Mouse (Mus musculus) left cerebral cortex, postnatal 14 days (tissue): ENCODE data around the gene Olfr57. TPM values are rescaled to one million over a fixed set of nuclear protein-coding genes. Genes with fewer than 3 reads are reported as not detected.
"Not testable (repeated sequence)": the region's sequence is repeated elsewhere in the genome, so short reads cannot be mapped to it uniquely, and the experiment has no call there.

Experiments
- DNase-seq, 2 experiments: peaks; one replicate each; pipeline ENCODE4 v3.0.0; 2021 to 2022; ENCODE audit warnings: low spot score in 2 of 2, mixed read lengths in 1 of 2
- intact Hi-C: fragments of 180-260 bp; cut with DNase I; formaldehyde crosslinking; loops from one replicate; pipeline ENCODE4 v1.15.1; 2025
- long read RNA-seq, 2 experiments: library from polyadenylated mRNA; stranded (forward); transcript quantifications; one replicate each; pipeline ENCODE4 v2.0.0; 2021
- total RNA-seq, 2 experiments: library from RNA; stranded (reverse); gene quantifications; 2 replicates each; pipeline ENCODE4 v1.2.3; 2021

The Olfr57 gene
- not detected for total RNA-seq
- long read RNA-seq, experiment 1, result 0 reads
- long read RNA-seq, experiment 2, result 0 reads

DNA sequence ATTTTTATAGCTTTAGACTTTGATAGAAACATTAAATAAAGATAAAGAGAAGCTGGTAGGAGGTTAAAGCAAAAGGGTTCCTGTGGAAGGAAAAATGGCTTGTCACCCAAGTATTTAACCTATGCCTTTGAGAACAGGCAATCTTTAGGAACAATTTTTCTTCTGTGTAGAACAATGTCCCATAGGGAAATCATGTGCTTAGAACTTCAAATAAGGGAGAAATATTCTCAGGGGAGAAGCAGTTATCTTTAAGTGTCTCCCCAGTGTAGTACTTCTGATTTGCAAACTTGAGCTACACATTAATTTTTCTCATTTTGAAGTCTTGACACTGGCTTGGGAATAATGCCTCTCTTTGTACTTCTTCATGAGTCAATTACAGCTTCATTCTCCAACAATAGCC is at the start of gene Olfr57:
Gene Olfr57, plus strand, starts transcription at position 301 of the 400 bp plus-strand sequence.
- DNase-seq, result no peak
- intact Hi-C loops, result no loop called here

DNA sequence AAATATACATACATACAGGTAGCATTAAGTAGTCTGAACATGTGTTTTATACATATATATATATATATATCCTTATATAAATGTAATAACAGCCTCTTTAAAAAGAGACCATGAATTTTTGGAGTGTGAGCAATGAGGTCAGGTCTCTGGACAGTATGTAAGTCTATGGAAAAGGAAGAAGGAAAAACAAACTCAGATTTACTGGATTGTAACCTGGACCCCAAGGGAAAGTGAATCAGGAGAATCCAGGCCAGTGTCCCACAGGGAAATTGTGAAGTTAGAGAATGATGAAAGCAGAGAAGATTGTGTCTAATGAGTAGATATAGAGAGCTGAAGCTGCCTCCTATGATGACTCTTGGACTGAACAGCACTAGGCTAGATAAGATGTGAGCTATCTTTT is 47.8 kb upstream of the Olfr57 start, which contains the start of gene Olfr1352:
Gene Olfr1352, plus strand, starts transcription at position 301 of the 400 bp plus-strand sequence.
- no peak for DNase-seq
- intact Hi-C loops, result no loop called here

- DNase-seq, result no peak
- intact Hi-C loops, result no loop called here
These were observed 16.4 kb upstream of the Olfr57 start, which contains the start of gene Olfr1351 for GRCm38 (mm10) chr10:79012172-79012571. TSS of gene Olfr1351 (plus strand) at chr10:79012472.

DNA sequence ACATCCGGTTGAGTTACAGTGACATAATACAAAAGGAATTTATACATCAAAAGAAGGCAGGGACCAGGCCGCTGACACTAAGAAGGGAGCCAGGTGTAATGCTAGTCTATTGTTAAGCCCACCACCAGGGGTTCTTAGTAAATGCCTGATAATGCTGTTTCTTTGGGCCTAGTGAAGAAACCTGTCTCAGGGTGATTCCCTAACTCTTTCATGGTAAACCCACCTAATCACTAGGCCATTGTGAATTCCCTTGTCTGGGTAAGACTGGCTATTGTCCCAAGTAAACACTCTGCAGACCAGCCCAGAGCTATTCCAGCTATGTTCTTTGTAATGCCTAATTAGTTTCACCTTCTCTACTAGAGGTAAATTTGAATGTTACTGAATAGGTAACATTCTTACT is 13.9 kb downstream of the Olfr57 start:
- DNase-seq, intact Hi-C loops: not testable (repeated sequence)

- intact Hi-C loops, result not testable (repeated sequence)
These were observed 28.8 kb downstream of the Olfr57 start for GRCm38 (mm10) chr10:79057370-79057769.

More at GRCm38 (mm10) chr10:79057370-79057769, 28.8 kb downstream of the Olfr57 start:
- DNase-seq, result not testable (repeated sequence)

Other genes with a start within 250 kb of the Olfr57 start
- gene Slc1a6, start 248.2 kb upstream of the Olfr57 start, total RNA-seq, result 10 to 100 TPM; 13.2 to 13.4 TPM
- not detected for gene Olfr1356, start 176.6 kb upstream of the Olfr57 start, total RNA-seq
- gene Olfr1355, start 153.2 kb upstream of the Olfr57 start, total RNA-seq, result not detected
- not detected for gene Olfr1354, start 115.6 kb upstream of the Olfr57 start, total RNA-seq
- not detected for gene Olfr8, start 78.1 kb upstream of the Olfr57 start, total RNA-seq
- gene Olfr1353, start 65.4 kb upstream of the Olfr57 start, total RNA-seq, result not detected
- gene Olfr1352, start 47.7 kb upstream of the Olfr57 start, total RNA-seq, result not detected
- not detected for gene Olfr1351, start 16.3 kb upstream of the Olfr57 start, total RNA-seq
- 10 to 100 TPM; 22.4 to 24.0 TPM for gene 2610008E11Rik, start 68.9 kb downstream of the Olfr57 start, total RNA-seq
- gene Vmn2r80, start 120.0 kb downstream of the Olfr57 start, total RNA-seq, result not detected
- gene Vmn2r81, start 219.0 kb downstream of the Olfr57 start, total RNA-seq, result not detected